Mouse (Mus musculus): ENCODE results near the gene Adcyap1. TPM values are rescaled to one million over a fixed set of nuclear protein-coding genes. Genes with fewer than 3 reads are reported as not detected.

Gene Adcyap1
- polyA plus RNA-seq, 1 experiment: 15.7 TPM

- Histone ChIP-seq H3K27ac (ENCODE audit: insufficient read depth, low read length) (no peak overlapping the region), H3K4me1 (ENCODE audit: control insufficient read depth, insufficient read depth, low read length) (no peaks in the 10 kb centered on the region), H3K4me3 (ENCODE audit: insufficient read depth, low read length) (peak overlapping the region; percentile 38)
- TF ChIP-seq POLR2A (IDR thresholded peaks at IDR 0.05; ENCODE audit: extremely low read depth, insufficient read depth, low read length) (peak; percentile 15; the same call in 1 of the 2 replicates), CTCF (IDR thresholded peaks at IDR 0.05; ENCODE audit: extremely low read depth, insufficient read depth, low read length) (no peak)
Measured at GRCm38 (mm10) chr17:93202165-93203075, 3.6 kb downstream of the Adcyap1 start.

DNA sequence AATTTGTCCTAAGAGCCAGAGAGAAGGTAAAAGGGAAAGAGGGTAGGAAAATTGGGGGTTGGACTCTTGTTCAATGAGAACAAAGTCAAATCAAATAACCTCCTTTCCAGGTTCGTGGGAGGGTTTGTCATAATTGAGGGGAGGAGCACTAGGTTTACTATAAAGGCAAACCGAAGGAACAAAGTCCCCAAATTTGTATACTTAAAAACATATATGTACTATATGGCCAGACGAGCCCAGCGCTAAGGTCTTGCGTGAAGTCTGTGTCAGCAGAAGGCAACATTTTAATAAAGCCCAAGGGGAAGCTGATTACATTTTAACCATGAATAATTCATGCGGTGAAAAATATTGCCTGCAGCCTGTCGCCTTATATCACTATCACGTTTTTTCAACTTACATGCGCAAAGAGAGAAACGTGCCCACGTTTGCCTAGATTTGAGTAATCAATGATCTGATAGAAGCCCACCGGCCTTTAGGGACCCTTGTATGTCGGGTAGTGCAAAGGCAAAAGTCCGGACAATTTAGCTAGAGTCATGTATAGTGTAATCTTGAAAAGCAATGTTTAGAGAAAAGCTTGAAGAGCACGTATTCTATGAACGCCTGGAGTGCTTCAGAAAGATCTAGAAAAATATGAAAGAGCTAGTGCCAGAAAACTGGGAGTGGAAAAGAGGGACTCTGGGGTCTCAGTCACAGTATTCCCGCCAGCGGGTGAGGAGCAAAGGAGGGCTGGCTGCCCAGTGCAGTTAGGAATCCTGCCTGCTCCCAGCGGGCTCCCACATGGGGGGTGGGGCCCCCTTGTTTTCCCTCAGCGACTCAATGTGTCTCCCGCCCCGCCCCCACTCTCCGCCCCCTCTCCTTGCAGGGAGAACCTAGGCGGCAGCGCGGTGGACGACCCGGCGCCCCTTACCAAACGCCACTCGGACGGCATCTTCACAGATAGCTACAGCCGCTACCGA, 4.5 kb downstream of the Adcyap1 start:
- Histone ChIP-seq H3K4me3 (ENCODE audit: insufficient read depth, low read length) (peak overlapping the region; percentile 38), H3K4me1 (ENCODE audit: control insufficient read depth, insufficient read depth, low read length) (no peaks in the 10 kb centered on the region), H3K27ac (ENCODE audit: insufficient read depth, low read length) (no peak overlapping the region)
- TF ChIP-seq POLR2A (IDR thresholded peaks at IDR 0.05; ENCODE audit: extremely low read depth, insufficient read depth, low read length) (no peak), CTCF (IDR thresholded peaks at IDR 0.05; ENCODE audit: extremely low read depth, insufficient read depth, low read length) (no peak)

DNA sequence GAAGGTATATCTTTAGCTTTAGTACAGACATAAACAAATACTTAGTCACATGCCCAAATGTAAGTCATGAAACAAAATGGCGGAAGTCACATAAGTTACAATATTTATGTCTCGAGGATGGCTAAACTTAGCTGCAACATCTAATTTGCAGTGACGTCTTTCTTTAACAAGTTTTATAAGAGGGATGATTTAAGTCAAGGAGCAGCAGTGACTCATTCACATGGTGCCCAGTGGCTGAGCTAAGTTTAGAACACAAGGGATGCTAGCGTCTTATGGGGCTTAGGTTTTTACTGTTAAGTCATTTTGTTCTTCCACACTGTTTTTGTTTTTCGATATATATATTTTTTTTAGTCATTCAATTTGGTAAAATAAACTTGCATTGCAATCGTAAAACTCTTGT, 19.0 kb downstream of the Adcyap1 start:
- Histone ChIP-seq H3K4me1 (ENCODE audit: control insufficient read depth, insufficient read depth, low read length) (no peaks in the 10 kb centered on the region), H3K27ac (ENCODE audit: insufficient read depth, low read length) (no peak overlapping the region), H3K4me3 (ENCODE audit: insufficient read depth, low read length) (no peak overlapping the region)
- TF ChIP-seq POLR2A (IDR thresholded peaks at IDR 0.05; ENCODE audit: extremely low read depth, insufficient read depth, low read length) (no peak), CTCF (IDR thresholded peaks at IDR 0.05; ENCODE audit: extremely low read depth, insufficient read depth, low read length) (no peak)

- Histone ChIP-seq H3K4me3 (ENCODE audit: insufficient read depth, low read length) (no peak overlapping the region), H3K27ac (ENCODE audit: insufficient read depth, low read length) (no peak overlapping the region), H3K4me1 (ENCODE audit: control insufficient read depth, insufficient read depth, low read length) (no peaks in the 10 kb centered on the region)
- TF ChIP-seq POLR2A (IDR thresholded peaks at IDR 0.05; ENCODE audit: extremely low read depth, insufficient read depth, low read length) (no peak), CTCF (IDR thresholded peaks at IDR 0.05; ENCODE audit: extremely low read depth, insufficient read depth, low read length) (no peak)
Measured at GRCm38 (mm10) chr17:93218640-93219039, 19.8 kb downstream of the Adcyap1 start.

GRCm38 (mm10) chr17:93237355-93237754, 38.5 kb downstream of the Adcyap1 start:
- H3K4me1 ChIP-seq (ENCODE audit: control insufficient read depth, insufficient read depth, low read length): no peaks in the 10 kb centered on the region
- no peak overlapping the region for H3K27ac ChIP-seq (ENCODE audit: insufficient read depth, low read length)
- H3K4me3 ChIP-seq (ENCODE audit: insufficient read depth, low read length): no peak overlapping the region
- TF ChIP-seq CTCF (IDR thresholded peaks at IDR 0.05; ENCODE audit: extremely low read depth, insufficient read depth, low read length): no peak
- TF ChIP-seq POLR2A (IDR thresholded peaks at IDR 0.05; ENCODE audit: extremely low read depth, insufficient read depth, low read length): no peak
